Mouse (Mus musculus): ENCODE data around the gene Polr3h.

Gene Polr3h

DNA sequence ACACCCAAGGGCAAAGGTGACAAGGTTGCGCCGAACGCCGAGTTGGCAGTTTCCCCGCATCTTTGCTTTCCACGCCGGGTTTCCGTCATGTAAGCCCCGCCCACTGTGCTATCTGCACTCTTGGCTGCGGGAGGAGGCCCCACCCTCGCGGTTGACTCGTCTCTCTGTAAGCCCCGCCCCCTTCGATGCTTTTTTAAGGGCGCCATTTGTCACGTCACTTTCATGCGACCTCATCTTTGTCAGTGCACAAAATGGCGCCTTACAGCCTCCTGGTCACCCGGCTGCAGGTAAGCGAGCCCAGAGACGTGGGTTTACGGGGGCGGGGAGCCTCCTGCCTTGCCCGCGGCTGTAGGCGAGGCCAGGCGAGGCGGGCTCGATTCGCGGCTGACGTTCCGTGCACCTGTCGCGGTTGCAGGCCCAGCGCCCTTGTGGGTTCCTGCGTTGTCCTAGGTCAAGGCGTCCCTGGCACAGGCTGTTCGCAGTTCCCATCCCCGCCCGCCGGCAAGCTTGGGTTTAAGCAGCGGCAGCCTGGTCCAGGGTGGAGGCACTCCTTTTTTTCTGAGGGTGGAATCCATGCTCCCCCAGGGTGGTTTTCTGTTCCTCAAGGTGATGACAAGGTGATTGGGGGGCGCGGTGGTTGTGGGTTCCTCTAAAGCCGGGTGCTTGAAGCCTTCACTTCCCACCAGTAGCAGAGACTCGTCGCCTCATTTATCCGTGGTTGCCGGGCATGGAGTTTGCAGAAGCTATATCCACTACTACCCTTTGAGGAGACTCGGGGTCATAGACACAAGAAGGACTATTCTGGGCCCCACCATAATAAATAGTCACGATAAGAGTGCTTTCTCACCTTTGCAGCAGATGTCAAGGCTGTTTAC, 53.5 kb downstream of the Polr3h start, which contains the start of gene Aco2:
Gene Aco2 (plus strand): TSS at position 48 of the 875 bp plus-strand sequence.
- peak; percentile 93 for DNase-seq (ENCODE audit: extremely low read depth, insufficient read length, low spot score)

DNA sequence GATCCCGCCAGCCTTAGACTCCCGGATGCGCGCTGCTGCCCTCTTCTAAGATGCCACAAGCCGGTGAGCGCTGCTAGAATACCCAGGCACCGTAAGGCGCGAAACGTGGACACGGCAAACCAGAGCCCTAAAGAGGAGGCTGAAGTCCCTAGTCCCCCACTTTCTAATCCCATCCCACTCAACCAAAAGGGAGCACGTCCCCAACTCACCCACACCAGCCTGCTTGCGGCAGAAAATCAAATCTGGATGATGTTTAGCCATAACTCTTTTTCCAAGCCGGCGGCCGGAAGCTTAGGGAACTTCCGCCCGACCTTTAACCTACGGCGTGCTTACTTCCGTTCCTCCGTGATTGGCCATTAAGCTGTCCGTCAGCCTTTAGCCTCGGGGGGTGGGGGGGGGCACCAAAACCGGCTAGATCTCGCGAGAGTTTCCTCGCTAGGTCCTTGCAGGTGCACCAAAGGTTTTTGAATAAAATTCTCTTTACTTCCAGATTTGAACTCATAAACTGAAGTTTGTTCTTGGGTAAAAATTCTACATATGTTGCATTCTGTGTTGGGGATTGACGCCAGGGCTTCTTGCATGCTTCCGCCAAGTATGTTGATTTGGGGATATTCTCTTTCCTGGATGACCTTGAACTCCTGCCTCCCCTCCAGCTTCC, 54.3 kb downstream of the Polr3h start, which contains the start of gene Phf5a:
Gene Phf5a (minus strand): TSS at position 308 of the 658 bp plus-strand sequence.
- DNase-seq (ENCODE audit: extremely low read depth, insufficient read length, low spot score), result peak; percentile 90

GRCm38 (mm10) chr15:81869985-81870384, 56.1 kb downstream of the Polr3h start:
- no peak for DNase-seq (ENCODE audit: extremely low read depth, insufficient read length, low spot score)

DNA sequence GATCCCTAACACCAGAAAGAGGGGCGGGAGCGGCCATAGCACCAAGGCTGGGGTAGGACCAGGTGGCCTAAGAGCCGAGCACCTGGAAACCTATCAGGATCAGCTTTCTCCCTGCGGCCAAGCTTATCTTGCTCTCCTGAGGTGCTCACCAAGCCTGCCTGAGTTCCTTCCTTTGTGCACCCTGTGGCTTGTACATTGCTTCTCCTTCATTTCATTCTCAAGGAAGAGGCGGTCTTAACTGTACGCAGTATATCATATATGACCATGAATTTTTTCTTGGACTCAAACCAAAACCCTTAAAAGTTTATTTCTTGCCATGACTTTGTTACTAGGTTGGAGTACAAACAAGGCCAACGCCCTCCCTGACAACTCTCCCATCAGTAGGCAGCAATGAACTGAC, 61.8 kb downstream of the Polr3h start:
- DNase-seq (ENCODE audit: extremely low read depth, insufficient read length, low spot score), result peak; percentile 53

DNA sequence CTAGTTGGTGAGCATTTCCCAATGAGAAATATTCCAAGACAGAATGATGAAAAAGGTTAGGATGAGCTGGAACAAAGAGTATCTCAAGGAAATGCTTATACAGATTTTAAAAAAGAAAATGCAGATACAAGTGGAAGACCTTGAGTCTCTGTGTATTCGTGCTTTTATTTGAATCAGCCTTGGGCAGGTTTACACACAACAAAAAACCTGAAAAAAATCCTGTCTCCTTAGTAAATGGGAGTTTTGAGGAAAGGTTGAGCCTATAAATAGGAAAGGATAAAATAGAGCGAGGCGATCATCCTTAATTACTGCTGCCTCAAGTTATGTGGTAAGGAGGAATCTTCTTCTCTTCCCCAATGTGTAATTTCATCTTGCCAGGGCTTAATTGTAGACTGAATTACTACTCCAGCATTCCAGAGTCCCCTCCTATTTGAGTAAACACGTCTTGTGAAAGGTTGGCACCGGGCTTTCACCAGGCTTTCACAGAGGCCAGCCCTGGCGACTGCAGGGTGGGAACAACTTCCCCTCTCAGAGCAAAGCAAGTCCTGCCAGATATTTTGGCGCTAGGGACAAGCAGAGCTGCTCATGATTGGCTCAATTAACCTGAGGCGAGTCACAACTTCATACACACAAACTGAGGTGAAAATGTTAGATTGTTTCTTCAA, 65.4 kb downstream of the Polr3h start:
- peak; percentile 51 for DNase-seq (ENCODE audit: extremely low read depth, insufficient read length, low spot score)

DNA sequence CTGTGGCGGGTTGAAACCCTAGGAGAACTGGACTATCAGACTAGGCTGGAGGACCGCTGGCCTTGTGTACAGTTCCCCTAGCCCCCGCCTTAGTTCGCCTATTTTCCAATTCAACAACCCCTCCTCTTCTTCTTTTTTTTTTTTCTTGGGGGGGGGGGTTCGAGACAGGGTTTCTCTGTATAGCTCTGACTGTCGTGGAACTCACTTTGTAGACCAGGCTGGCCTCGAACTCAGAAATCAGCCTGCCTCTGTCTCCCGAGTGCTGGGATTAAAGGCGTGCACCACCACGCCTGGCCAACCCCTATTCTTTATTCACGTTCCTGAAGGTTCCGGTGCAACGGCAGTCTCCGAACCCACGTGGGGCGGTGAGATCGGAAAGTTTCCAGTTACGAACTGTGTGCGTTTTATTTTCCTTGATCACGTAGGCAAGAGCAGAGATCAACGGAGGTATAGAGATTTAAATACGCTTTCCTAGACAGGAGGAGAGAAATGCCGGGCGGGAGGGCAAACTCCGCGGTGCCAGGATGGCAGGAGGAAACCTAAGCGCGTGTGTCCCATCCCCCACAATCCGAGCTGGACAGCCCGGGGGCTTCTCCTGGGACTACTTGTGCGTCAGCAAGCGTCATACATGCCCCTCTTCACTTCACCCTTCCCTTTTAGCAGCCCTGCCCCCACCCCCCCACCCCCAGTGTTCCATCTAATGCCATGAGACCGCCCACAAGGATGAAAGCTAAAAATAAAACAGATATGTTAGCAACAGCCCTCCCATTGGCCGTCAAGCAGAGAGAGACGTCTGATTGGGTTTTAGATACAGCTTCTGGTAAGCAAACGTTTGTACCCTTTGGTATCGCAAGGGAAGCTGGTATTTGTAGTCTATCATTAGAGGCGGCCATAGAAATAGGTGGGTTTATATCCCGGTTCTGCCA, 66.4 kb downstream of the Polr3h start:
- peak; percentile 91 for DNase-seq (ENCODE audit: extremely low read depth, insufficient read length, low spot score)

DNA sequence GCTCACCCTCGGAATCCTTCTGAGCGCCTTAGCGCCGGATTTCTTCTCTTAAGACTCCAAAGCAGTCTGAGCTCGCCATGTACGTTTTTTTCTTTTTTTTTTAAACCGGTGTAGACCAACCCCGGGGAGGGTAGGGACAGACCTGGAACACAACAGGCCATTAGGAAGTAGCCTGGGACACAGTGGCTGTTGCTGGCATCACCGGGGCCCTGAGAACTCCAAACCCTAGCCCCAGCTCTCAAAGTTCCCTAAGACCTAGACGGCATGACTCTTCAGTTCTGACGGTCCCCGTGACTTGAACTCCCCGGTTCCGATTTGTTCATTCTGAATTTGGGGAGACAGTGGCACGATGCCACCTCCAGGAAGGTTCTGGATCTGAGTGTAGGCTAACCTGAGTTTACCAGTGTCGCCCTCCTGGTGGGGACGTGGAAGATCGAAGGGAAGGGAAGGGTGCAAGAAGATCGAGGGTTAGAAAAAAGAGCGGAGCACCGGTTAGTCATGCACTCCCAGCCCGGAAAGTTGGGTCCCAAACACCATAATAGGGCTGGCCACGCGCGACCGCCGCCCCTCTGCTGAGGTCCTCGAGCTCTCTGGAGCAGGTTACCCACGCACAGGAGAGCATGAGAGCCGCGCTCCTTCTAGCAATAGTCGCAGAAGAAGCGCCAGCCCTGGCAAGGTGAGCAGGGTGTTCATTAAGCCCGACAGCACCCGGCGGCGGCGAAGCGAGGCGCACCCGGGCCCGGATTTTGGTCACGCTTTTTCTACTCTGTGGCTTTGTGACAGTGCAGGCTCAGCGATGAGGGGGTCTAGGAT, 67.3 kb downstream of the Polr3h start, which contains the start of gene Tob2:
Gene Tob2 (minus strand): TSS at position 280 of the 813 bp plus-strand sequence.
- peak; percentile 76 for DNase-seq (ENCODE audit: extremely low read depth, insufficient read length, low spot score)

- peak; percentile 96 for DNase-seq (ENCODE audit: extremely low read depth, insufficient read length, low spot score)
These were observed 67.9 kb downstream of the Polr3h start for GRCm38 (mm10) chr15:81858138-81858516.

DNA sequence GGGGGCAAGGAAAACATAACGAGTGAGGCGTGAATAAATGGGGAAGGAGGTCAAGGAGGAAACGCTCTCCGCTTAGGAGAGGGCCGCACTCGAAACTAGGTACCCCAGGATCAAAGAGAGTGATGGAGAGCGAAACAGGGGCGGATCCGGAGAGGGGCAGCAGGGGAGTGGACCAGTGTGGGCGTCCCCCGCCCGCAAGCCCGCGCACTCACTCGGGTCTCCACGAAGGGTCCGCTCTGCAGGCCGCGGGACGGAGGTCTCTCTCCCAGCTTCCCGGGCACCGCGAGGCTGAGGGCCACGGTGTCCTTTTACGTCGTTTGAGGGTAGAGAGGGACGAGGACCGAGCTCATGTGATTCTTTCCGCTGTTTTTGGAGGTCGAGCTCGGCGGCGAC, 68.3 kb downstream of the Polr3h start:
- DNase-seq (ENCODE audit: extremely low read depth, insufficient read length, low spot score), result no peak

DNA sequence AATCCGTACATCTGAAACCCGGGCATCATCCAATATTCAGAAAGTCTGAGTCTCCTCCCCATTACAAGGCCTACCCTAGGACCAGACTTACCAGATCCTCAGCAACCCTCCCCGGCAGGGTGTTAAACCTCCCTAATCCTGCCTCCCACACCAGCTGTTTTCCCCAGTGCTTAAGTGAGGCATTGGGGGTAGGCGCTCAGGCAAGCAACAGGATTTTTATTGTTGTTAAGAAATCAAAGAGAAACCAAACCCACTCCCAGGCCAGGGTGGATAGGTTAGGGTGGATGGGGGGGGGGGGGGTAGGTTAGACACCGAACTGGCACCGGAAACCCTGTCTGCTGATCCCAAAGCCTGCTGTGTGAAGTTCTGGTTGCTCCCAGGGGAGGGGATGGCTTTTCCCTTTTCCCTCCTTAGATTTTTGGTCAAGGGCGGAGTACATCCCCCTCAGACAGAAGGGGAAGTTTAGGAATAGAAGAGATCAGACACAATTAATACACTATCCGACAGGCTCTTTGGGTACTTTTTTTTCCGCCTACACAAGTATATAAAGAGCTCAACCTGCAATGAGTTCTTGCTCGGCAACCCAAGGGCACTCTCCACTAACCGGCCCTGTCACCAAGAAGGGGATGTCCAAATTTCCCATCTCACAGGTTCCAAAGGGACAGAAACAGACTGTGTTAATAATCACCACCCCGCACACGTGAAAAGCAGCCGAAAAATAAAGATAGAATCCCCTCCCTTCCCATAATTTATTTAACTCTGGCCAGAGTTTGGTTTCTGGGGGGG, 68.9 kb downstream of the Polr3h start:
- peak; percentile 39 for DNase-seq (ENCODE audit: extremely low read depth, insufficient read length, low spot score)

- peak; percentile 86 for DNase-seq (ENCODE audit: extremely low read depth, insufficient read length, low spot score)
These were observed 69.8 kb downstream of the Polr3h start for GRCm38 (mm10) chr15:81856030-81856790.

- no peak for DNase-seq (ENCODE audit: extremely low read depth, insufficient read length, low spot score)
These were observed 73.0 kb downstream of the Polr3h start for GRCm38 (mm10) chr15:81853081-81853480.

GRCm38 (mm10) chr15:81852411-81853000, 73.5 kb downstream of the Polr3h start:
- DNase-seq (ENCODE audit: extremely low read depth, insufficient read length, low spot score), result no peak

DNA sequence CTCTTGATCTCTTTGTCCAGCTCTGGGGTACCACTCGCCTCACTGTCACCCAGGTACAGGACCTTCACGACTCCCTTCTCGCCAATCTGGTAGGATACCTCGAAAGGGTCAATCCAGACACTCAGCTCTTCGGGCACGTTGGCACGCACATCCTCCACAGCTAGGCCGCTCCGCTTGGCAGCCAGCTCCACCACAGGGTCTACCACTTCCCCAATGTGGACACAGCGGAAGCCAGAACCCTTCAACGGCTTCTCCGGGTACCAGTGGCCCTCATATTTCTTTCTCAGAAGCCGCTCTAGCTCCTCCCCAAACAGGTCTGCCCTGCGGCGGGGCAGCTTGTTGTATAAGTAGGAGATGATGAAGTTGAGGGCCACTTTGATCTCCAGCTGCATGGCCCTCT, 74.7 kb downstream of the Polr3h start:
- no peak for DNase-seq (ENCODE audit: extremely low read depth, insufficient read length, low spot score)

GRCm38 (mm10) chr15:81850718-81851117, 75.3 kb downstream of the Polr3h start:
- no peak for DNase-seq (ENCODE audit: extremely low read depth, insufficient read length, low spot score)

- no peak for DNase-seq (ENCODE audit: extremely low read depth, insufficient read length, low spot score)
These were observed 76.9 kb downstream of the Polr3h start for GRCm38 (mm10) chr15:81849104-81849503.

DNA sequence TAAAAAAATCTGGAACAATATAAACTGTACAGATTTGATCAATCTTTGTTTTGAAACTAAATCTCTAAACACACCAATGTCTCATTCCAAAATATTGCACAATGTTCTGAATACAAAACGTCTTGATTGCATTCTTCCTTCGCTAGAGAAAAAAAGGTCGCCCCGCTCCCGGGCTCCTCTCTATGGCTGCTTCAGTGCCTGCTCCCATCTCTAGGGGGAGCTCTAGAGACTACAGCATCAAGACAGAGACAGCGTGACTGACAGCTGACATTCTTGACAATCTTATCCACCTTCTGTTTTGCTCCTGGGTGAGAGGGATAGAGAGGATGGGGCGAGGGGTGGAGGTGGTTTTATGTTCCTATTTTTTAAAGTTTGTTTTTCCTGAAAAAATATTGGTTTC, 77.7 kb downstream of the Polr3h start:
- peak; percentile 40 for DNase-seq (ENCODE audit: extremely low read depth, insufficient read length, low spot score)
